Mouse (Mus musculus): ENCODE data around the gene Olfr1195. TPM values are rescaled to one million over a fixed set of nuclear protein-coding genes. Genes with fewer than 3 reads are reported as not detected.
"Not testable (repeated sequence)": the region's sequence is repeated elsewhere in the genome, so short reads cannot be mapped to it uniquely, and the experiment has no call there.

The Olfr1195 gene
- not detected in 2 replicates for polyA plus RNA-seq (2015; fragmentation: Nextera tagmentation; extraction: Ambion mirVana)

- Histone ChIP-seq H3K36me3 (no peaks in the 10 kb centered on the region), H3K4me2 (no peak within 1 kb of the TSS), H3K9me3 (replicated peaks) (no peaks in the 10 kb centered on the region), H3K9ac (no peak within 1 kb of the TSS), H3K27ac (no peak within 1 kb of the TSS), H3K27me3 (no peaks in the 10 kb centered on the region), H3K4me3 (replicated peaks) (no peak within 1 kb of the TSS), H3K4me1 (no peaks in the 10 kb centered on the region)
- no peak for ATAC-seq (replicated peaks; ENCODE audit: low FRiP score)
These were observed at the start of gene Olfr1195 for GRCm38 (mm10) chr2:88689087-88689486. TSS of gene Olfr1195 (minus strand) at chr2:88689187.

- WGBS: 82% methylated on average over 1 of the region's 1 CpGs
These were observed 43.3 kb upstream of the Olfr1195 start, which contains the start of gene Olfr1197 for GRCm38 (mm10) chr2:88732266-88732665. TSS of gene Olfr1197 (minus strand) at chr2:88732366.

GRCm38 (mm10) chr2:88704497-88704896 lies 15.5 kb upstream of the Olfr1195 start, which contains the start of gene Olfr1196:
TSS of gene Olfr1196 (minus strand) at chr2:88704597.
- no peak within 1 kb of the TSS for H3K4me2 ChIP-seq
- no peak within 1 kb of the TSS for H3K4me3 ChIP-seq (replicated peaks)
- no peaks in the 10 kb centered on the region for H3K9me3 ChIP-seq (replicated peaks)
- H3K9ac ChIP-seq: no peak within 1 kb of the TSS
- H3K27me3 ChIP-seq: no peaks in the 10 kb centered on the region
- H3K4me1 ChIP-seq: no peaks in the 10 kb centered on the region
- no peaks in the 10 kb centered on the region for H3K36me3 ChIP-seq
- no peak within 1 kb of the TSS for H3K27ac ChIP-seq
- ATAC-seq (replicated peaks; ENCODE audit: low FRiP score): no peak
- WGBS: 79% methylated on average over 2 of the region's 2 CpGs

More at GRCm38 (mm10) chr2:88732266-88732665, 43.3 kb upstream of the Olfr1195 start, which contains the start of gene Olfr1197:
- Histone ChIP-seq H3K9me3 (replicated peaks) (no peaks in the 10 kb centered on the region), H3K4me3 (replicated peaks) (no peak within 1 kb of the TSS), H3K27ac (no peak within 1 kb of the TSS), H3K27me3 (no peaks in the 10 kb centered on the region), H3K4me2 (no peak within 1 kb of the TSS), H3K36me3 (no peaks in the 10 kb centered on the region), H3K4me1 (no peaks in the 10 kb centered on the region), H3K9ac (no peak within 1 kb of the TSS)
- ATAC-seq (replicated peaks; ENCODE audit: low FRiP score): no peak

GRCm38 (mm10) chr2:88675328-88675727 lies 13.7 kb downstream of the Olfr1195 start, which contains the start of gene Olfr1193:
TSS of gene Olfr1193 (plus strand) at chr2:88675628.
- not testable (repeated sequence) for H3K27ac ChIP-seq; H3K9me3 ChIP-seq (replicated peaks); H3K9ac ChIP-seq; H3K27me3 ChIP-seq; H3K4me1 ChIP-seq; ATAC-seq (replicated peaks; ENCODE audit: low FRiP score); H3K4me3 ChIP-seq (replicated peaks); H3K4me2 ChIP-seq; H3K36me3 ChIP-seq

GRCm38 (mm10) chr2:88648209-88648608 lies 40.8 kb downstream of the Olfr1195 start, which contains the start of gene Olfr1192-ps1:
TSS of gene Olfr1192-ps1 (plus strand) at chr2:88648509.
- Histone ChIP-seq H3K4me1 (no peaks in the 10 kb centered on the region), H3K27me3 (no peaks in the 10 kb centered on the region), H3K27ac (no peak within 1 kb of the TSS), H3K9ac (no peak within 1 kb of the TSS), H3K9me3 (replicated peaks) (no peaks in the 10 kb centered on the region), H3K36me3 (no peaks in the 10 kb centered on the region), H3K4me2 (no peak within 1 kb of the TSS), H3K4me3 (replicated peaks) (no peak within 1 kb of the TSS)
- ATAC-seq (replicated peaks; ENCODE audit: low FRiP score): no peak
- 38% methylated on average over 1 of the region's 1 CpGs for WGBS

- H3K9ac ChIP-seq; H3K27ac ChIP-seq; H3K9me3 ChIP-seq (replicated peaks); H3K4me1 ChIP-seq; H3K36me3 ChIP-seq; ATAC-seq (replicated peaks; ENCODE audit: low FRiP score); H3K27me3 ChIP-seq; H3K4me2 ChIP-seq; H3K4me3 ChIP-seq (replicated peaks): not testable (repeated sequence)
- WGBS: 91% methylated on average over 1 of the region's 1 CpGs
These were observed 48.7 kb downstream of the Olfr1195 start, which contains the start of gene Olfr1191-ps1 for GRCm38 (mm10) chr2:88640242-88640641. TSS of gene Olfr1191-ps1 (plus strand) at chr2:88640542.

Other genes with a start within 250 kb of the Olfr1195 start
- not detected in 2 replicates for gene Gm13757, start 240.1 kb downstream of the Olfr1195 start, polyA plus RNA-seq (2015; fragmentation: Nextera tagmentation; extraction: Ambion mirVana)
- not detected in 2 replicates for gene Olfr1183, start 234.3 kb downstream of the Olfr1195 start, polyA plus RNA-seq (2015; fragmentation: Nextera tagmentation; extraction: Ambion mirVana)
- not detected in 2 replicates for gene Olfr1184, start 205.6 kb downstream of the Olfr1195 start, polyA plus RNA-seq (2015; fragmentation: Nextera tagmentation; extraction: Ambion mirVana)
- not detected in 2 replicates for gene Olfr1185-ps1, start 195.9 kb downstream of the Olfr1195 start, polyA plus RNA-seq (2015; fragmentation: Nextera tagmentation; extraction: Ambion mirVana)
- gene Olfr1186, start 170.6 kb downstream of the Olfr1195 start, polyA plus RNA-seq (2015; fragmentation: Nextera tagmentation; extraction: Ambion mirVana): not detected in 2 replicates
- not detected in 2 replicates for gene Olfr1188, start 132.3 kb downstream of the Olfr1195 start, polyA plus RNA-seq (2015; fragmentation: Nextera tagmentation; extraction: Ambion mirVana)
- not detected in 2 replicates for gene Olfr1189, start 102.7 kb downstream of the Olfr1195 start, polyA plus RNA-seq (2015; fragmentation: Nextera tagmentation; extraction: Ambion mirVana)
- gene Olfr1191-ps1, start 48.6 kb downstream of the Olfr1195 start, polyA plus RNA-seq (2015; fragmentation: Nextera tagmentation; extraction: Ambion mirVana): not detected in 2 replicates
- not detected in 2 replicates for gene Olfr1192-ps1, start 40.7 kb downstream of the Olfr1195 start, polyA plus RNA-seq (2015; fragmentation: Nextera tagmentation; extraction: Ambion mirVana)
- not detected in 2 replicates for gene Olfr1193, start 13.6 kb downstream of the Olfr1195 start, polyA plus RNA-seq (2015; fragmentation: Nextera tagmentation; extraction: Ambion mirVana)
- not detected in 2 replicates for gene Olfr1196, start 15.4 kb upstream of the Olfr1195 start, polyA plus RNA-seq (2015; fragmentation: Nextera tagmentation; extraction: Ambion mirVana)
- gene Olfr1197, start 43.2 kb upstream of the Olfr1195 start, polyA plus RNA-seq (2015; fragmentation: Nextera tagmentation; extraction: Ambion mirVana): not detected in 2 replicates
- gene Olfr1198, start 62.2 kb upstream of the Olfr1195 start, polyA plus RNA-seq (2015; fragmentation: Nextera tagmentation; extraction: Ambion mirVana): not detected in 2 replicates
- gene Olfr1199, start 71.3 kb upstream of the Olfr1195 start, polyA plus RNA-seq (2015; fragmentation: Nextera tagmentation; extraction: Ambion mirVana): not detected in 2 replicates
- gene Olfr1200, start 81.3 kb upstream of the Olfr1195 start, polyA plus RNA-seq (2015; fragmentation: Nextera tagmentation; extraction: Ambion mirVana): not detected in 2 replicates
- gene Olfr1201, start 103.8 kb upstream of the Olfr1195 start, polyA plus RNA-seq (2015; fragmentation: Nextera tagmentation; extraction: Ambion mirVana): not detected in 2 replicates
- gene Olfr1202, start 125.3 kb upstream of the Olfr1195 start, polyA plus RNA-seq (2015; fragmentation: Nextera tagmentation; extraction: Ambion mirVana): not detected in 2 replicates
- gene Olfr1205, start 140.6 kb upstream of the Olfr1195 start, polyA plus RNA-seq (2015; fragmentation: Nextera tagmentation; extraction: Ambion mirVana): not detected in 2 replicates
- gene Olfr1204, start 160.1 kb upstream of the Olfr1195 start, polyA plus RNA-seq (2015; fragmentation: Nextera tagmentation; extraction: Ambion mirVana): not detected in 2 replicates
- gene Olfr1206, start 174.0 kb upstream of the Olfr1195 start, polyA plus RNA-seq (2015; fragmentation: Nextera tagmentation; extraction: Ambion mirVana): not detected in 2 replicates
- gene Olfr1208, start 213.1 kb upstream of the Olfr1195 start, polyA plus RNA-seq (2015; fragmentation: Nextera tagmentation; extraction: Ambion mirVana): not detected in 2 replicates
- not detected in 2 replicates for gene Olfr1209, start 226.0 kb upstream of the Olfr1195 start, polyA plus RNA-seq (2015; fragmentation: Nextera tagmentation; extraction: Ambion mirVana)
- gene Olfr1211, start 248.9 kb upstream of the Olfr1195 start, polyA plus RNA-seq (2015; fragmentation: Nextera tagmentation; extraction: Ambion mirVana): not detected in 2 replicates